Mouse (Mus musculus) midbrain, embryonic 16.5 days (tissue): ENCODE measurements around the gene Capza3. TPM values are rescaled to one million over a fixed set of nuclear protein-coding genes. Genes with fewer than 3 reads are reported as not detected.

ENCODE experiments used
- ATAC-seq: fragments of 200-750 bp; cut with Nextera tagmentation; 2 replicates; pipeline ENCODE4 v1.8.0; 2017; ENCODE audit warnings: moderate TSS enrichment
- H3K27ac ChIP-seq: fragments of 300-500 bp; sonication (generic); 2 replicates; pipeline ENCODE4 v1.5.1; 2014; ENCODE audit warnings: mild to moderate bottlenecking, low read length, mixed read lengths
- H3K27me3 ChIP-seq: fragments of 300-500 bp; sonication (generic); 2 replicates; pipeline ENCODE4 v1.6.1; 2014; ENCODE audit warnings: low read depth, low read length, mixed read lengths; ENCODE audit not compliant: control insufficient read depth, insufficient read depth
- H3K36me3 ChIP-seq: fragments of 300-500 bp; sonication (generic); 2 replicates; pipeline ENCODE4 v1.6.1; 2014; ENCODE audit warnings: mild to moderate bottlenecking, low read length, moderate library complexity, mixed read lengths; ENCODE audit not compliant: control insufficient read depth, insufficient read depth
- H3K4me1 ChIP-seq: fragments of 300-500 bp; sonication (generic); 2 replicates; pipeline ENCODE4 v1.6.1; 2014; ENCODE audit warnings: mild to moderate bottlenecking, low read length, mixed read lengths; ENCODE audit not compliant: control insufficient read depth, insufficient read depth
- H3K4me2 ChIP-seq: fragments of 300-500 bp; sonication (generic); 2 replicates; pipeline ENCODE4 v1.6.1; 2014; ENCODE audit warnings: mild to moderate bottlenecking, low read length, mixed read lengths
- H3K4me3 ChIP-seq: fragments of 300-500 bp; sonication (generic); 2 replicates; pipeline ENCODE4 v1.5.1; 2014; ENCODE audit warnings: low read depth, mild to moderate bottlenecking, low read length, moderate library complexity, mixed read lengths
- H3K9ac ChIP-seq: fragments of 300-500 bp; sonication (generic); 2 replicates; pipeline ENCODE4 v1.6.1; 2014; ENCODE audit warnings: low read depth, low read length, mixed read lengths
- H3K9me3 ChIP-seq: fragments of 300-500 bp; sonication (generic); replicated peaks from 2 replicates; pipeline ENCODE4 v1.6.1; 2014; ENCODE audit warnings: mild to moderate bottlenecking, low read length, mixed read lengths; ENCODE audit not compliant: control insufficient read depth, poor library complexity, severe bottlenecking
- WGBS: fragments of 180-500 bp; shearing (Covaris S2); extraction: QIAGEN DNeasy Blood & Tissue Kit; methylation state at CpG from one replicate; pipeline ENCODE4 v1.1.7; 2014; 5-methylcytosine and 5-hydroxymethylcytosine counted together
- polyA plus RNA-seq: library from polyadenylated mRNA; unstranded; fragments of >200 nt; fragmentation: Nextera tagmentation; extraction: Ambion mirVana; gene quantifications from 2 replicates; pipeline ENCODE4 v1.2.1, GENCODE M21; 2015

Capza3 gene
- polyA plus RNA-seq, result not detected in 2 replicates

DNA sequence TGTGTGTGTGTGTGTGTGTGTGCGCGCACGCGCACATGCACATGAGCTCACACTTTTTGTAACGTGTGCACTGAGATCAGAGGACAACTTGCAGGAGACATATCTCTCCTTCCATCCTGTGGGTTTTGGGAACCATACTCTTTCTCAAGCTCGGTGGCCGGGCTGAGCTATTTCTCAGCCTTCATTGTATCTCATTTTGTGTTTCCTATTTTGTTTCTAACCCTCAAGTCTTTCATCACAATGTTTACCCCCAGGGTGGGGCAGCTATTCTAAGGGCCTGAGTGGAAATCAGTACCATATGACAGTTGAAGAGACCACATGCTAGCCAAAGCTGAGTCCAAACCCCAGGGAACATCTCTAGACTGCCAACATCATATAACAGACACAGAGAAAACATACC is at the start of gene Capza3:
Capza3 (plus strand) TSS at position 301 of the 400 bp plus-strand sequence.
- Histone ChIP-seq H3K27ac (no peak within 1 kb of the TSS), H3K4me3 (no peak within 1 kb of the TSS), H3K27me3 (no peaks in the 10 kb centered on the region), H3K9me3 (no peaks in the 10 kb centered on the region), H3K9ac (no peak within 1 kb of the TSS), H3K4me1 (no peaks in the 10 kb centered on the region), H3K36me3 (no peaks in the 10 kb centered on the region), H3K4me2 (no peak within 1 kb of the TSS)
- 96% methylated on average over 7 of the region's 7 CpGs for WGBS
- ATAC-seq, result no peak

DNA sequence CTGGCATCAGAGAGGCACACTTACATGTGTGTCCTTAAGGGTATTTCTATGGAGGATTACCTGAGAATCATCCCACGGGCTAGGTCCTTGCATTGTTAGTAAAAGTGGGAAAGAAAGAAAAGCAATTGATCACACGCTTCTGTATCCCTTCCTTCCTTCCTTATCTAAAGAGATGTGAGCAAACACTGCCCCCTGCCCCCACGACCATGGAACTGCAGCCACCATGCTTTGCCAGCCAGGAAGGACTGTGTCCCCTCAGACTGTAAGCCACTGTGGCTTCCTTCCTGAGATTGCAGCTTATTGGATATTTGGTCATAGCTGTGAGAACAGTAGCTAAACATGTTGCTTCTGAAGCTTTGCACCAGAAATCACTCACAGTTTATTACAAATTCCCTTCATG is 35.9 kb upstream of the Capza3 start:
- Histone ChIP-seq H3K4me2 (no peak overlapping the region), H3K27me3 (no peaks in the 10 kb centered on the region), H3K4me1 (no peaks in the 10 kb centered on the region), H3K9me3 (no peaks in the 10 kb centered on the region; the same call in 1 of the 2 replicates), H3K27ac (no peak overlapping the region), H3K4me3 (no peak overlapping the region), H3K9ac (no peak overlapping the region), H3K36me3 (no peaks in the 10 kb centered on the region)
- 76% methylated on average over 3 of the region's 3 CpGs for WGBS
- no peak for ATAC-seq

DNA sequence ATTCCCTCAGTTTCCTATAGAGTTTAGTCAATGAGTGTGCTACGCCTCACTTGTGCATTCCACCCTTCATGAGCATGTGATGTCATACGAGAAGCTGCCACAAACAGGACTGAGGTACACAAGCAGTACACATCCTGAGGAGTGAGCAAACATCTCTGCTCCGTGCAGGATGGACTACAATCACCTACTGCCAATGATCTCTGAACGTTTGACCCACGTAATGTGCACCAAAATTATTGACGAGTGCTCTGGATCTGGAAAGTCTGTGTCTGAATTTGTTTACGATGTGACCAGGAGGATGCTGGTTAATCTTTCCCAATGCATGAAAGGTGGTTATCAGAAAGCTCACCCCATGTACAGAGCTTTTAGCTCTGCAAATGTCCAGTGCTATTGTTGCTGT is 16.6 kb upstream of the Capza3 start:
- H3K27me3 ChIP-seq, result no peaks in the 10 kb centered on the region
- no peak overlapping the region for H3K27ac ChIP-seq
- no peak for ATAC-seq
- H3K4me1 ChIP-seq, result no peaks in the 10 kb centered on the region
- H3K4me2 ChIP-seq, result no peak overlapping the region
- H3K9ac ChIP-seq, result no peak overlapping the region
- H3K9me3 ChIP-seq, result no peaks in the 10 kb centered on the region
- H3K36me3 ChIP-seq, result no peaks in the 10 kb centered on the region
- WGBS, result 88% methylated on average over 7 of the region's 7 CpGs
- H3K4me3 ChIP-seq, result no peak overlapping the region

DNA sequence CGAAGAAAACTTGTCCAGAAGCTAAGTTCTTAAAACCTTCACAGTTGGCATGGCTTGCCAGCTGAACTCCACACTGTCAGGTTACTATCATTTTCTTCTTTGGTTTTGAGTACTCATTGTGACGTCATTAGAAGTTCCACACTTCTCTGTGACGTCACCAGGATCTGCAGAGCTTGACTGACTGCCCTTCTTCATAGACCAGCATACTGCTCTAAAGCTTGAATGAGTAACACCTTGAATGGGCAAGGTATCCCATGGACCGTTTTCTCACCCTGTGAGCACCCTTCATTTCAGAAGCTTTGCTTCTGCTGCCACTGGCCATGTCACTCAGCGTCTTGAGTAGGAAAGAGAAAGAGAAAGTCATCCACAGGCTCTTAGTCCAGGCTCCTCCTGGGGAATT is 305 bp downstream of the Capza3 start, which contains the start of gene Plcz1:
Plcz1 (minus strand) TSS at position 101 of the 400 bp plus-strand sequence.
- WGBS, result 92% methylated on average over 5 of the region's 5 CpGs
- Histone ChIP-seq H3K4me3 (no peak within 1 kb of the TSS), H3K36me3 (no peaks in the 10 kb centered on the region), H3K4me1 (no peaks in the 10 kb centered on the region), H3K27me3 (no peaks in the 10 kb centered on the region), H3K9ac (no peak within 1 kb of the TSS), H3K4me2 (no peak within 1 kb of the TSS), H3K27ac (no peak within 1 kb of the TSS), H3K9me3 (no peaks in the 10 kb centered on the region)
- no peak for ATAC-seq

DNA sequence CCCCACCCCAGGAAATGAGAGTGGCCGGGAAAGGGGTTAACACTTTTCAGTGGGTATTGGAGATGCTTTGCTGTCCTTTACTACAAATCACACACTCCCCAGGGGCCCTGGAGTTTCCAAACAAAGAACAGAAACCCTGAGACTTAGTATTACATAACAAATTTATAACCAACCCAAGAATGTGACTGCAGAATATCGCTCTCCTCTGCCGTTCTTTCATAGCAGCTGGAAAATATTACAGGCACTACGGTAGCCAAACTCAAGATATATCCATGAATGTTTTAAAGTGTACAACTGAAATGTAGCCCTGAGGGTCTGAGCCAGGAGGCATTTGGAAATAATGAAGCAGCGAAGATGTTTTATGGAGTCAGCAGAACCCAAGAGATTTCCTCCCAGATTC is 10.4 kb downstream of the Capza3 start:
- Histone ChIP-seq H3K4me1 (no peaks in the 10 kb centered on the region), H3K27ac (no peak overlapping the region), H3K27me3 (no peaks in the 10 kb centered on the region), H3K36me3 (no peaks in the 10 kb centered on the region), H3K9me3 (no peaks in the 10 kb centered on the region), H3K9ac (no peak overlapping the region), H3K4me3 (no peak overlapping the region), H3K4me2 (no peak overlapping the region)
- 86% methylated on average over 5 of the region's 5 CpGs for WGBS
- ATAC-seq, result no peak

DNA sequence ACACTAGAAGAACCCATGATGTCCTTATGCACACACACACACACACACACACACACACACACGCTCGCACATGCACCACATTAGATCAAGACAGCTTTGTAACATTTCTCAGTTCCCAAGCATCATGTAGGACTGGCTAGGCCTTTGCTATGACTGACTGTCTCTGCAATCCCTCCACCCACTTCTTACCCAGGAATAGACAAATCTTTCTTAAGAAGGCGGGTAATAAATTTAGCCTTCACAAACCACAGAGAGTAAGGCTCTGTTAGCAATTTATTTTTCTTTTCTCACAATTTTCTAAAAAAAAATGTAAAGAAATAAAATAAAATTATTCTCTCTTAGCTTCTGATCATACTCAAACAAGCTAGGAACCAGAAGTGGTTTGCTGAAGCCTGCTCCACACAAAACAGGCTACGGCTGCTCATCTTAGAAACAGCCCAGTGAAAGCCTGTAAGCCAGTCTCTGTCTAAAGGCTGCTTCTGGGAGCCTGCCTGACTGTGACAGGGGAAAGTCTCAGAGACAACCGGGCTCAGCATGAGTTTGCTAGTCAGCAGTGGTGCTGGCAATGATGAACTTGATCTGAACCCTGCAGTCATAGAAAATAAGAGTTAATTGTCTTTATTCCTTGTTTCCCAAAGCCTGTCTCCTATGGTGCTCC is 13.3 kb downstream of the Capza3 start:
- Histone ChIP-seq H3K9ac (no peak overlapping the region), H3K27me3 (no peaks in the 10 kb centered on the region), H3K27ac (no peak overlapping the region)

DNA sequence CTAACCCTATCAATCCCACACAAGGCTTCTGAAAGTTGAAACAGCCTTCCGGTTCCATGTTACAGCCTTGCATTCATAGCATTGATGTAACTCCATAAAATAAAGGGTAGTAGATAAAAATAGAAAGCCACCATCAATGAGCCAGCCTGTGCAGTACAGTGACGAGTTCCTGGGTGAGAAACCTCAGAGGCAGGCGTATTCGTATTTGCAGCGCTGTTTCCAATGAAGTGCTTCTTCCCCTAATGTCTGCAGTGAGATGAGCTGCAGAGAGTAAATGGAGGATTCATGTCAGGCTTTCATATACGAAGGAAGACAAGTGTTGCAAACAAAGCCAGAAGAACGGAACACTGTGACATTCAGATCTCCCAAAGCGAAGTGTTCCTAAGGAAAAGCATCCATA is 28.1 kb downstream of the Capza3 start:
- H3K27ac ChIP-seq, result no peak overlapping the region
- no peaks in the 10 kb centered on the region for H3K4me1 ChIP-seq
- no peaks in the 10 kb centered on the region for H3K9me3 ChIP-seq
- 78% methylated on average over 8 of the region's 8 CpGs for whole genome bisulfite sequencing
- no peak for ATAC-seq
- H3K36me3 ChIP-seq, result no peaks in the 10 kb centered on the region
- no peak overlapping the region for H3K4me2 ChIP-seq
- H3K27me3 ChIP-seq, result no peaks in the 10 kb centered on the region
- no peak overlapping the region for H3K4me3 ChIP-seq
- H3K9ac ChIP-seq, result no peak overlapping the region

More for the DNA sequence above, 13.3 kb downstream of the Capza3 start:
- Histone ChIP-seq H3K4me1 (no peaks in the 10 kb centered on the region), H3K4me3 (no peak overlapping the region), H3K36me3 (no peaks in the 10 kb centered on the region), H3K9me3 (no peaks in the 10 kb centered on the region), H3K4me2 (no peak overlapping the region)
- no peak for ATAC-seq
- 78% methylated on average over 5 of the region's 5 CpGs for WGBS

DNA sequence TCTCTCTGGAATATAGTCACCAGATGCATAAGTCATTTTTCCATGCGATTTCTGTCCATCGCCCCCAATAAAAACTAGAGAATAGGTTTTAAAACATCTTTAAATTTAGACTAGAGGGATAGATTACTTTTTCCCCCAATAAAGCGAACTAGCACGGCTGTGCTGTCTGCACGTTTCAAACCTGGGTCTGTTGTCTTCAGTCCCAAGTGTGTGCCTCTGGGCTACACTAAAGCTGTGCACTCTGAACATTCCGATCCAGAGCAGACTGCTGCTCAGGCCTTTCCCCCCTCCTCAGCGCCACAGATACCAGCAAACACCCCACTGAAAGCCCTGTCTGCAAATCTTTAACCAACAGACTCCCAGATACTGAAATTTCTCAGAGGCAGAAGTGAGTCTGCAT is 39.9 kb downstream of the Capza3 start:
- 94% methylated on average over 7 of the region's 7 CpGs for WGBS

DNA sequence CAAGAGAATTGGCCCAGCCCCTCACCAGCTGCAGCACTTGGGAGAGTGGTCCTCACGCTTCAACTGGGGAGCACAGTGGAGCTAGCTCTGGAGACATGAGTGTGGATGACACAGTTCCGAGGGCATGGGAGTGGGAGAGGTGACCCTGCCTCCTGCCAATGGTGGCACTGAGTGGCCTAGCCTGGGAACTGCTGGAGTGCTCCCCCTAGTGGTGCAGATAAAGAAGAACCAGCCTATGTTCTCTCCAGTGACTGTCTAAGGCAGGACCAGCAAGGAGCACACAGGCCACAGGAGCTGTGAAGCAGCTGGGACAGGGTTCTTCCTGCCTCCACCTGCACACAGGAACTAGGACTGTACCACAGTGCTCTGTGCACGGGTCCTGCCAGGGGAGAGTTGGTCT is 40.7 kb downstream of the Capza3 start:
- Histone ChIP-seq H3K4me3 (no peak overlapping the region), H3K9ac (no peak overlapping the region), H3K36me3 (no peaks in the 10 kb centered on the region), H3K9me3 (no peaks in the 10 kb centered on the region; the same call in 1 of the 2 replicates), H3K27ac (no peak overlapping the region), H3K4me2 (no peak overlapping the region), H3K4me1 (no peaks in the 10 kb centered on the region), H3K27me3 (no peaks in the 10 kb centered on the region)
- 81% methylated on average over 3 of the region's 3 CpGs for WGBS
- no peak for ATAC-seq

More for the DNA sequence above, 39.9 kb downstream of the Capza3 start:
- Histone ChIP-seq H3K4me3 (no peak overlapping the region), H3K9ac (no peak overlapping the region), H3K27ac (no peak overlapping the region), H3K36me3 (no peaks in the 10 kb centered on the region), H3K9me3 (no peaks in the 10 kb centered on the region; the same call in 1 of the 2 replicates), H3K4me1 (no peaks in the 10 kb centered on the region), H3K4me2 (no peak overlapping the region), H3K27me3 (no peaks in the 10 kb centered on the region)
- ATAC-seq, result no peak
